Mouse (Mus musculus) neural tube, embryonic 14.5 days (tissue): ENCODE measurements around the gene Sept9. TPM values are rescaled to one million over a fixed set of nuclear protein-coding genes. Genes with fewer than 3 reads are reported as not detected.

Source experiments
- ATAC-seq: fragments of 200-750 bp; cut with Nextera tagmentation; 2 replicates; pipeline ENCODE4 v1.8.0; 2017; ENCODE audit warnings: low read depth, mild to moderate bottlenecking, moderate TSS enrichment, moderate library complexity
- H3K27ac ChIP-seq: fragments of 300-500 bp; sonication (generic); 2 replicates; pipeline ENCODE4 v1.5.1; 2014; ENCODE audit warnings: low read depth, mild to moderate bottlenecking, control low read depth, low read length, moderate library complexity, mixed read lengths
- H3K27me3 ChIP-seq: fragments of 300-500 bp; sonication (generic); 2 replicates; pipeline ENCODE4 v1.6.1; 2014; ENCODE audit warnings: low read length; ENCODE audit not compliant: control insufficient read depth, insufficient read depth
- H3K36me3 ChIP-seq: fragments of 300-500 bp; sonication (generic); 2 replicates; pipeline ENCODE4 v1.6.1; 2014; ENCODE audit warnings: low read length, mixed read lengths; ENCODE audit not compliant: control insufficient read depth, insufficient read depth
- H3K4me1 ChIP-seq: fragments of 300-500 bp; sonication (generic); 2 replicates; pipeline ENCODE4 v1.6.1; 2014; ENCODE audit warnings: low read length; ENCODE audit not compliant: control insufficient read depth, insufficient read depth
- H3K4me2 ChIP-seq: fragments of 300-500 bp; sonication (generic); 2 replicates; pipeline ENCODE4 v1.6.1; 2014; ENCODE audit warnings: mild to moderate bottlenecking, low read depth, low read length, control low read depth
- H3K4me3 ChIP-seq: fragments of 300-500 bp; sonication (generic); 2 replicates; pipeline ENCODE4 v1.5.1; 2014; ENCODE audit warnings: low read depth, low read length, control low read depth, mixed read lengths
- H3K9ac ChIP-seq: fragments of 300-500 bp; sonication (generic); replicated peaks from 2 replicates; pipeline ENCODE4 v1.6.1; 2014; ENCODE audit warnings: low read depth, mild to moderate bottlenecking, control low read depth, low read length, mixed read lengths
- H3K9me3 ChIP-seq: fragments of 300-500 bp; sonication (generic); 2 replicates; pipeline ENCODE4 v1.6.1; 2016; ENCODE audit warnings: low read length; ENCODE audit not compliant: control insufficient read depth
- WGBS: fragments of 180-500 bp; shearing (Covaris S2); extraction: QIAGEN DNeasy Blood & Tissue Kit; methylation state at CpG from one replicate; pipeline ENCODE4 v1.1.7; 2014; 5-methylcytosine and 5-hydroxymethylcytosine counted together
- polyA plus RNA-seq: library from polyadenylated mRNA; unstranded; fragments of >200 nt; fragmentation: Nextera tagmentation; extraction: Ambion mirVana; gene quantifications from 2 replicates; pipeline ENCODE4 v1.2.1, GENCODE M21; 2014

Sept9 gene
- polyA plus RNA-seq, 1 experiment from 2014 or later: 70.6 TPM

GRCm38 (mm10) chr11:117369347-117369746, 169.9 kb downstream of the Sept9 start:
- H3K4me3 ChIP-seq: no peak overlapping the region
- 89% methylated on average over 5 of the region's 5 CpGs for WGBS
- H3K27ac ChIP-seq: no peak overlapping the region
- H3K9me3 ChIP-seq: no peaks in the 10 kb centered on the region
- H3K9ac ChIP-seq: no peak overlapping the region
- 0 out of 2 replicates have a peak, but pooled peaks cover 2% of the 10 kb centered on the region for H3K4me1 ChIP-seq
- no peak for ATAC-seq
- H3K36me3 ChIP-seq: no peaks in the 10 kb centered on the region
- H3K4me2 ChIP-seq: no peak overlapping the region
- no peaks in the 10 kb centered on the region for H3K27me3 ChIP-seq

GRCm38 (mm10) chr11:117370262-117370850, 170.9 kb downstream of the Sept9 start:
- H3K4me3 ChIP-seq: no peak overlapping the region
- no peaks in the 10 kb centered on the region for H3K27me3 ChIP-seq
- H3K4me2 ChIP-seq: no peak overlapping the region
- 0 out of 2 replicates have a peak, but pooled peaks cover 2% of the 10 kb centered on the region for H3K4me1 ChIP-seq
- ATAC-seq: no peak
- no peak overlapping the region for H3K27ac ChIP-seq
- no peaks in the 10 kb centered on the region for H3K9me3 ChIP-seq
- 65% methylated on average over 5 of the region's 5 CpGs for WGBS
- no peaks in the 10 kb centered on the region for H3K36me3 ChIP-seq
- H3K9ac ChIP-seq: no peak overlapping the region

- ATAC-seq: no peak
- H3K36me3 ChIP-seq: no peaks in the 10 kb centered on the region
- H3K4me1 ChIP-seq: 0 out of 2 replicates have a peak, but pooled peaks cover 2% of the 10 kb centered on the region
- H3K9ac ChIP-seq: no peak overlapping the region
- 91% methylated on average over 10 of the region's 10 CpGs for WGBS
- H3K9me3 ChIP-seq: no peaks in the 10 kb centered on the region
- no peak overlapping the region for H3K4me3 ChIP-seq
- no peaks in the 10 kb centered on the region for H3K27me3 ChIP-seq
- H3K4me2 ChIP-seq: no peak overlapping the region
- H3K27ac ChIP-seq: no peak overlapping the region
Measured at GRCm38 (mm10) chr11:117372537-117372936, 173.1 kb downstream of the Sept9 start.

GRCm38 (mm10) chr11:117373195-117373594, 173.7 kb downstream of the Sept9 start:
- no peaks in the 10 kb centered on the region for H3K27me3 ChIP-seq
- no peak overlapping the region for H3K9ac ChIP-seq
- 0 out of 2 replicates have a peak, but pooled peaks cover 2% of the 10 kb centered on the region for H3K4me1 ChIP-seq
- H3K4me2 ChIP-seq: no peak overlapping the region
- no peak for ATAC-seq
- H3K27ac ChIP-seq: no peak overlapping the region
- H3K36me3 ChIP-seq: no peaks in the 10 kb centered on the region
- WGBS: 66% methylated on average over 20 of the region's 20 CpGs
- no peaks in the 10 kb centered on the region for H3K9me3 ChIP-seq
- H3K4me3 ChIP-seq: no peak overlapping the region

- no peak for ATAC-seq
- H3K9ac ChIP-seq: peak overlapping the region; percentile 21; the same call in 1 of the 2 replicates
- H3K4me2 ChIP-seq: no peak overlapping the region
- H3K4me1 ChIP-seq: 0 out of 2 replicates have a peak, but pooled peaks cover 2% of the 10 kb centered on the region
- 42% methylated on average over 4 of the region's 4 CpGs for WGBS
- no peaks in the 10 kb centered on the region for H3K27me3 ChIP-seq
- no peaks in the 10 kb centered on the region for H3K9me3 ChIP-seq
- H3K4me3 ChIP-seq: no peak overlapping the region
- no peak overlapping the region for H3K27ac ChIP-seq
- H3K36me3 ChIP-seq: no peaks in the 10 kb centered on the region
Measured at GRCm38 (mm10) chr11:117373870-117374269, 174.4 kb downstream of the Sept9 start.

GRCm38 (mm10) chr11:117374288-117374687, 174.8 kb downstream of the Sept9 start:
- Histone ChIP-seq H3K9me3 (no peaks in the 10 kb centered on the region), H3K36me3 (no peaks in the 10 kb centered on the region), H3K9ac (peak overlapping the region; percentile 21; the same call in 1 of the 2 replicates), H3K27ac (no peak overlapping the region), H3K4me3 (no peak overlapping the region), H3K4me1 (0 out of 2 replicates have a peak, but pooled peaks cover 2% of the 10 kb centered on the region), H3K4me2 (no peak overlapping the region), H3K27me3 (no peaks in the 10 kb centered on the region)
- 64% methylated on average over 7 of the region's 7 CpGs for WGBS
- no peak for ATAC-seq

- WGBS: 54% methylated on average over 5 of the region's 5 CpGs
- no peak overlapping the region for H3K4me2 ChIP-seq
Measured at GRCm38 (mm10) chr11:117379774-117380173, 180.3 kb downstream of the Sept9 start.

GRCm38 (mm10) chr11:117384235-117384634, 184.8 kb downstream of the Sept9 start:
- ATAC-seq: no peak
- no peak overlapping the region for H3K27ac ChIP-seq
- WGBS: 47% methylated on average over 9 of the region's 9 CpGs
- H3K4me2 ChIP-seq: no peak overlapping the region
- H3K9ac ChIP-seq: no peak overlapping the region
- no peaks in the 10 kb centered on the region for H3K9me3 ChIP-seq
- H3K36me3 ChIP-seq: no peaks in the 10 kb centered on the region
- no peaks in the 10 kb centered on the region for H3K27me3 ChIP-seq
- no peak overlapping the region for H3K4me3 ChIP-seq
- H3K4me1 ChIP-seq: peaks cover 13% of the 10 kb centered on the region

More at GRCm38 (mm10) chr11:117379774-117380173, 180.3 kb downstream of the Sept9 start:
- no peak overlapping the region for H3K27ac ChIP-seq
- no peak overlapping the region for H3K4me3 ChIP-seq
- H3K4me1 ChIP-seq: no peaks in the 10 kb centered on the region
- no peaks in the 10 kb centered on the region for H3K36me3 ChIP-seq
- no peaks in the 10 kb centered on the region for H3K9me3 ChIP-seq
- H3K9ac ChIP-seq: no peak overlapping the region
- H3K27me3 ChIP-seq: no peaks in the 10 kb centered on the region
- no peak for ATAC-seq

- no peak overlapping the region for H3K4me3 ChIP-seq
- no peaks in the 10 kb centered on the region for H3K27me3 ChIP-seq
- no peaks in the 10 kb centered on the region for H3K36me3 ChIP-seq
- no peaks in the 10 kb centered on the region for H3K9me3 ChIP-seq
- peak; percentile 72 for ATAC-seq
- no peak overlapping the region for H3K9ac ChIP-seq
- H3K27ac ChIP-seq: no peak overlapping the region
- 3% methylated on average over 16 of the region's 16 CpGs for WGBS
- peaks cover 13% of the 10 kb centered on the region for H3K4me1 ChIP-seq
- H3K4me2 ChIP-seq: 0 out of 2 replicates have a peak overlapping the region, but pooled peaks have one; percentile 2
Measured at GRCm38 (mm10) chr11:117384897-117385296, 185.4 kb downstream of the Sept9 start.
